Mouse (Mus musculus) erythroblast, embryonic 14.5 days (primary cell): Measurements from ENCODE around the gene Amotl1.

ENCODE experiments used
- GATA1 ChIP-seq: IDR thresholded peaks from 2 replicates; pipeline ENCODE4 v1.6.1; 2012; ENCODE audit warnings: low read length, inconsistent platforms, mixed read lengths
- TAL1 ChIP-seq: IDR thresholded peaks from 3 replicates; pipeline ENCODE4 v1.6.1; 2012; ENCODE audit warnings: low read length, inconsistent platforms, mixed read lengths

- TF ChIP-seq TAL1, result no peak
- no peak for TF ChIP-seq GATA1
These were observed 37.9 kb upstream of the Amotl1 start for GRCm38 (mm10) chr9:14682741-14683140.
